In genomic region chr1:75479635-75479989, GRCm38 (mm10) we compare ENCODE assay signal across 9 mouse cellular contexts. TPM values are rescaled to one million over a fixed set of nuclear protein-coding genes. Genes with fewer than 3 reads are reported as not detected.
DNase-seq lines count a peak whose midpoint lies in the region; ATAC-seq lines count a peak whose summit lies in the region.
"Had no signal": no experiment of that assay in that cellular context is flagged by ENCODE, and none has a peak within 500 bp of the region (broad histone marks: within the 10 kb centered on the region; RNA-seq: fewer than 3 reads in every experiment).

No protein-coding gene starts in this region.

- no peak overlapping the region for H3K9ac ChIP-seq in kidney, embryonic 16.5 days (replicated peaks; ENCODE audit: low read length)
- H3K9ac ChIP-seq in hindbrain, embryonic 15.5 days: peak overlapping the region; percentile 91
- H3K9ac ChIP-seq in midbrain, embryonic 16.5 days (ENCODE audit: low read depth, low read length): peak overlapping the region; percentile 88

- H3K4me3 ChIP-seq in kidney, embryonic 16.5 days (ENCODE audit: low read length): peak overlapping the region; percentile 76
- peak overlapping the region; percentile 92 for H3K4me3 ChIP-seq in embryonic facial prominence, embryonic 10.5 days
- peak overlapping the region; percentile 95 for H3K4me3 ChIP-seq in hindbrain, embryonic 15.5 days
- H3K4me3 ChIP-seq in midbrain, embryonic 16.5 days (ENCODE audit: low read depth, low read length): peak overlapping the region; percentile 74

- H3K27ac ChIP-seq in kidney, embryonic 16.5 days (ENCODE audit: low read length): no peak overlapping the region
- H3K27ac ChIP-seq in embryonic facial prominence, embryonic 10.5 days (replicated peaks): peak overlapping the region; percentile 89
- peak overlapping the region; percentile 92 for H3K27ac ChIP-seq in hindbrain, embryonic 15.5 days (replicated peaks)
- H3K27ac ChIP-seq in midbrain, embryonic 16.5 days (ENCODE audit: low read length): peak overlapping the region; percentile 80

- H3K27me3 ChIP-seq in kidney, embryonic 16.5 days (ENCODE audit: insufficient read depth, low read length): peaks cover 46% of the 10 kb centered on the region
- H3K27me3 ChIP-seq in embryonic facial prominence, embryonic 10.5 days (replicated peaks; ENCODE audit: low read depth, poor library complexity, severe bottlenecking): peaks cover 63% of the 10 kb centered on the region
- H3K27me3 ChIP-seq in hindbrain, embryonic 15.5 days: peaks cover 13% of the 10 kb centered on the region
- H3K27me3 ChIP-seq in midbrain, embryonic 16.5 days (ENCODE audit: control insufficient read depth, insufficient read depth, low read depth, low read length): peaks cover 4% of the 10 kb centered on the region

- ATAC-seq in kidney, embryonic 16.5 days (ENCODE audit: low FRiP score, low TSS enrichment): no peak; the same call in 1 of the 2 replicates
- ATAC-seq in hindbrain, embryonic 15.5 days (ENCODE audit: low FRiP score, low read depth): no peak; the same call in 1 of the 2 replicates
- peak; percentile 47 for ATAC-seq in midbrain, embryonic 16.5 days

- H3K4me2 ChIP-seq in kidney, embryonic 16.5 days (replicated peaks; ENCODE audit: low read depth, low read length): peak overlapping the region; percentile 79
- H3K4me2 ChIP-seq in hindbrain, embryonic 15.5 days: peak overlapping the region; percentile 84
- peak overlapping the region; percentile 80 for H3K4me2 ChIP-seq in midbrain, embryonic 16.5 days (ENCODE audit: low read length)

- no peak for DNase-seq in kidney, postnatal 10 days
- DNase-seq in embryonic facial prominence, embryonic 10.5 days (ENCODE audit: low spot score): no peak
- no peak for DNase-seq in adrenal gland, adult 8-10 months
- DNase-seq in layer of hippocampus, postnatal 10 days (ENCODE audit: low spot score in 2 of 2): no peak
- DNase-seq in spleen, adult 12 weeks (ENCODE audit: low spot score): no peak

- H3K36me3 ChIP-seq in kidney, embryonic 16.5 days (ENCODE audit: insufficient read depth, low read length): peaks cover 19% of the 10 kb centered on the region
- peaks cover 29% of the 10 kb centered on the region for H3K36me3 ChIP-seq in embryonic facial prominence, embryonic 10.5 days (replicated peaks)
- H3K36me3 ChIP-seq in hindbrain, embryonic 15.5 days: peaks cover 22% of the 10 kb centered on the region
- peaks cover 34% of the 10 kb centered on the region for H3K36me3 ChIP-seq in midbrain, embryonic 16.5 days (ENCODE audit: control insufficient read depth, insufficient read depth, low read length)

- H3K4me1 ChIP-seq in kidney, embryonic 16.5 days (ENCODE audit: insufficient read depth, low read length): peaks cover 35% of the 10 kb centered on the region
- peaks cover 37% of the 10 kb centered on the region for H3K4me1 ChIP-seq in embryonic facial prominence, embryonic 10.5 days
- peaks cover 55% of the 10 kb centered on the region for H3K4me1 ChIP-seq in hindbrain, embryonic 15.5 days (replicated peaks)
- peaks cover 43% of the 10 kb centered on the region for H3K4me1 ChIP-seq in midbrain, embryonic 16.5 days (ENCODE audit: control insufficient read depth, insufficient read depth, low read length)

- WGBS in kidney, embryonic 16.5 days: under 1% methylated on average over 15 of the region's 24 CpGs
- WGBS in embryonic facial prominence, embryonic 10.5 days: under 1% methylated on average over 24 of the region's 24 CpGs
- under 1% methylated on average over 22 of the region's 24 CpGs for WGBS in hindbrain, embryonic 15.5 days
- WGBS in midbrain, embryonic 16.5 days: 1% methylated on average over 24 of the region's 24 CpGs

- H3K9me3 ChIP-seq in kidney, embryonic 16.5 days (ENCODE audit: low read length): no peaks in the 10 kb centered on the region
- no peaks in the 10 kb centered on the region for H3K9me3 ChIP-seq in embryonic facial prominence, embryonic 10.5 days
- no peaks in the 10 kb centered on the region for H3K9me3 ChIP-seq in hindbrain, embryonic 15.5 days
- no peaks in the 10 kb centered on the region for H3K9me3 ChIP-seq in midbrain, embryonic 16.5 days (replicated peaks; ENCODE audit: control insufficient read depth, low read length, poor library complexity, severe bottlenecking)

RNA-seq across cellular contexts. Expression of gene Tmem198, which starts 0.3 kb away (rescaled TPM):
- polyA plus RNA-seq in kidney, embryonic 16.5 days (2015; fragmentation: Nextera tagmentation; extraction: Ambion mirVana): 0.77 and 0.99 TPM in 2 replicates
- polyA plus RNA-seq in embryonic facial prominence, embryonic 10.5 days (2016; fragmentation: Nextera tagmentation; extraction: Ambion mirVana): 3.3 and 3.5 TPM in 2 replicates
- 45.2 and 49.9 TPM in 2 replicates for polyA plus RNA-seq in hindbrain, embryonic 15.5 days (2015; fragmentation: Nextera tagmentation; extraction: Ambion mirVana)
- polyA plus RNA-seq in midbrain, embryonic 16.5 days (2015; fragmentation: Nextera tagmentation; extraction: Ambion mirVana): 52.0 and 56.7 TPM in 2 replicates
- 1 to 10 TPM; 2.5 to 5.8 (median 3.0) TPM for total RNA-seq in adrenal gland, adult 8-10 months (2022)
- 10 to 100 TPM; 48.3 to 53.8 TPM for total RNA-seq in layer of hippocampus, postnatal 10 days (2021)

RNA-seq across cellular contexts. Expression of gene Chpf, which starts 0.5 kb away (rescaled TPM):
- 37.9 and 38.6 TPM in 2 replicates for polyA plus RNA-seq in kidney, embryonic 16.5 days (2015; fragmentation: Nextera tagmentation; extraction: Ambion mirVana)
- polyA plus RNA-seq in embryonic facial prominence, embryonic 10.5 days (2016; fragmentation: Nextera tagmentation; extraction: Ambion mirVana): 25.3 and 27.0 TPM in 2 replicates
- 46.1 and 53.4 TPM in 2 replicates for polyA plus RNA-seq in hindbrain, embryonic 15.5 days (2015; fragmentation: Nextera tagmentation; extraction: Ambion mirVana)
- 34.8 and 37.5 TPM in 2 replicates for polyA plus RNA-seq in midbrain, embryonic 16.5 days (2015; fragmentation: Nextera tagmentation; extraction: Ambion mirVana)
- 10 to 100 TPM; 56.6 to 72.7 (median 67.0) TPM for total RNA-seq in adrenal gland, adult 8-10 months (2022)
- 10 to 100 TPM; 78.4 to 79.4 TPM for total RNA-seq in layer of hippocampus, postnatal 10 days (2021)

RNA-seq across cellular contexts. Expression of gene Obsl1, which starts 26.6 kb away (rescaled TPM):
- 55.7 and 60.9 TPM in 2 replicates for polyA plus RNA-seq in kidney, embryonic 16.5 days (2015; fragmentation: Nextera tagmentation; extraction: Ambion mirVana)
- 57.9 and 63.0 TPM in 2 replicates for polyA plus RNA-seq in embryonic facial prominence, embryonic 10.5 days (2016; fragmentation: Nextera tagmentation; extraction: Ambion mirVana)
- polyA plus RNA-seq in hindbrain, embryonic 15.5 days (2015; fragmentation: Nextera tagmentation; extraction: Ambion mirVana): 28.1 and 34.9 TPM in 2 replicates
- 23.1 and 24.2 TPM in 2 replicates for polyA plus RNA-seq in midbrain, embryonic 16.5 days (2015; fragmentation: Nextera tagmentation; extraction: Ambion mirVana)
- 100 to 1,000 TPM in 1 of 4 experiments, 10 to 100 TPM in 3; 71.0 to 109 (median 87.5) TPM for total RNA-seq in adrenal gland, adult 8-10 months (2022)
- 10 to 100 TPM; 30.7 to 38.2 TPM for total RNA-seq in layer of hippocampus, postnatal 10 days (2021)

RNA-seq across cellular contexts. Expression of gene Inha, which starts 27.3 kb away (rescaled TPM):
- polyA plus RNA-seq in kidney, embryonic 16.5 days (2015; fragmentation: Nextera tagmentation; extraction: Ambion mirVana): 7.8 and 10.7 TPM in 2 replicates
- 2.3 and 3.1 TPM in 2 replicates for polyA plus RNA-seq in embryonic facial prominence, embryonic 10.5 days (2016; fragmentation: Nextera tagmentation; extraction: Ambion mirVana)
- polyA plus RNA-seq in hindbrain, embryonic 15.5 days (2015; fragmentation: Nextera tagmentation; extraction: Ambion mirVana): 17.4 and 22.4 TPM in 2 replicates
- polyA plus RNA-seq in midbrain, embryonic 16.5 days (2015; fragmentation: Nextera tagmentation; extraction: Ambion mirVana): 19.7 and 21.2 TPM in 2 replicates
- 10 to 100 TPM; 22.8 to 56.9 (median 34.3) TPM for total RNA-seq in adrenal gland, adult 8-10 months (2022)
- total RNA-seq in layer of hippocampus, postnatal 10 days (2021): 10 to 100 TPM; 25.5 to 28.4 TPM

RNA-seq across cellular contexts. Expression of gene Asic4, which starts 29.4 kb away (rescaled TPM):
- polyA plus RNA-seq in kidney, embryonic 16.5 days (2015; fragmentation: Nextera tagmentation; extraction: Ambion mirVana): 1.00 and 1.5 TPM in 2 replicates
- polyA plus RNA-seq in embryonic facial prominence, embryonic 10.5 days (2016; fragmentation: Nextera tagmentation; extraction: Ambion mirVana): 2.1 and 2.4 TPM in 2 replicates
- polyA plus RNA-seq in hindbrain, embryonic 15.5 days (2015; fragmentation: Nextera tagmentation; extraction: Ambion mirVana): 21.2 and 22.8 TPM in 2 replicates
- 45.4 and 54.8 TPM in 2 replicates for polyA plus RNA-seq in midbrain, embryonic 16.5 days (2015; fragmentation: Nextera tagmentation; extraction: Ambion mirVana)
- 10 to 100 TPM in 2 of 4 experiments, 1 to 10 TPM in 2; 4.9 to 11.1 (median 8.4) TPM for total RNA-seq in adrenal gland, adult 8-10 months (2022)
- total RNA-seq in layer of hippocampus, postnatal 10 days (2021): 10 to 100 TPM; 16.2 to 17.4 TPM
- total RNA-seq: gastrocnemius, postnatal 25 days had no signal

Comparison
In these comparisons a context has a peak if more than half of its experiments do, and no peak if none do; other contexts are left out.
1. RNA of gene Tmem198, which starts 0.3 kb away (polyA plus RNA-seq): 52.0 to 56.7 TPM in midbrain, embryonic 16.5 days and 45.2 to 49.9 TPM in hindbrain, embryonic 15.5 days; 3.3 to 3.5 TPM in embryonic facial prominence, embryonic 10.5 days and 0.77 to 0.99 TPM in kidney, embryonic 16.5 days; every median in the first group is over 10 times any median in the second.
2. Peak in every context shown above with its lines, with median percentiles within 50 percentile points of each other: H3K4me2 ChIP-seq and H3K4me3 ChIP-seq.